Mouse (Mus musculus) thymus, adult 2 months (tissue): Measurements from ENCODE around the gene Sipa1. TPM values are rescaled to one million over a fixed set of nuclear protein-coding genes. Genes with fewer than 3 reads are reported as not detected.
A peak's percentile ranks its signal among the peaks of the same experiment; 100 is the strongest.
"Not testable (repeated sequence)": the region's sequence is repeated elsewhere in the genome, so short reads cannot be mapped to it uniquely, and the experiment has no call there.

ENCODE experiments used
- DNase-seq: peaks from one replicate; pipeline ENCODE4 v3.0.0; 2021
- H3K27ac ChIP-seq: fragments of 200-500 bp; 2 replicates; pipeline ENCODE4 v1.5.1; 2012; ENCODE audit warnings: low read length, control low read depth; ENCODE audit not compliant: control insufficient read depth, insufficient read depth
- H3K27me3 ChIP-seq: fragments of 200-500 bp; 2 replicates; pipeline ENCODE4 v1.6.1; 2012; ENCODE audit warnings: mild to moderate bottlenecking, low read length, moderate library complexity, mixed read lengths; ENCODE audit not compliant: control insufficient read depth, insufficient read depth
- H3K36me3 ChIP-seq: fragments of 200-500 bp; 2 replicates; pipeline ENCODE4 v1.6.1; 2012; ENCODE audit warnings: mild to moderate bottlenecking, low read length, moderate library complexity; ENCODE audit not compliant: control insufficient read depth, insufficient read depth
- H3K4me1 ChIP-seq: fragments of 200-500 bp; replicated peaks from 2 replicates; pipeline ENCODE4 v1.6.1; 2012; ENCODE audit warnings: low read length; ENCODE audit not compliant: control insufficient read depth, insufficient read depth
- H3K4me3 ChIP-seq: fragments of 200-500 bp; 2 replicates; pipeline ENCODE4 v1.5.1; 2012; ENCODE audit warnings: mild to moderate bottlenecking, low read length, control low read depth, moderate library complexity; ENCODE audit not compliant: control insufficient read depth, insufficient read depth
- CTCF ChIP-seq: fragments of 200-500 bp; IDR thresholded peaks from 2 replicates; pipeline ENCODE4 v1.5.1; 2012; ENCODE audit warnings: mild to moderate bottlenecking, control low read depth, low read length, moderate library complexity, borderline replicate concordance; ENCODE audit not compliant: control insufficient read depth, poor library complexity, insufficient read depth; ENCODE audit errors: extremely low read depth
- POLR2A ChIP-seq: fragments of 200-500 bp; IDR thresholded peaks from 2 replicates; pipeline ENCODE4 v1.6.1; 2012; ENCODE audit warnings: mild to moderate bottlenecking, low read length, control low read depth, moderate library complexity; ENCODE audit not compliant: control insufficient read depth, poor library complexity, insufficient read depth; ENCODE audit errors: extremely low read depth
- WGBS: fragments of 180-500 bp; shearing (Covaris S2); methylation state at CpG from one replicate; pipeline ENCODE4 v1.1.7; 2018; 5-methylcytosine and 5-hydroxymethylcytosine counted together
- polyA plus RNA-seq: library from polyadenylated mRNA; depleted of rRNA; stranded (reverse); fragments of >200 nt; gene quantifications from 2 replicates; pipeline ENCODE4 v1.2.3, GENCODE M21; 2012

Gene Sipa1
- polyA plus RNA-seq, 1 experiment = 267 TPM

GRCm38 (mm10) chr19:5691601-5692000, 28.1 kb upstream of the Sipa1 start:
- peak overlapping the region; percentile 92; the same call in 1 of the 2 replicates for H3K4me3 ChIP-seq
- 82% methylated on average over 5 of the region's 5 CpGs for WGBS
- TF ChIP-seq CTCF (no peak), POLR2A (no peak)
- peaks cover 18% of the 10 kb centered on the region for H3K36me3 ChIP-seq
- no peak overlapping the region for H3K27ac ChIP-seq
- no peaks in the 10 kb centered on the region for H3K27me3 ChIP-seq
- no peak for DNase-seq
- H3K4me1 ChIP-seq = peaks cover 42% of the 10 kb centered on the region

- whole genome bisulfite sequencing = 19% methylated on average over 15 of the region's 15 CpGs
- Histone ChIP-seq H3K4me3 (peak overlapping the region; percentile 92), H3K27me3 (no peaks in the 10 kb centered on the region), H3K36me3 (peaks cover 13% of the 10 kb centered on the region), H3K27ac (no peak overlapping the region), H3K4me1 (peaks cover 42% of the 10 kb centered on the region)
- no peak for DNase-seq
- TF ChIP-seq POLR2A = no peak
- no peak for TF ChIP-seq CTCF
Measured at GRCm38 (mm10) chr19:5690343-5690735, 26.8 kb upstream of the Sipa1 start.

DNA sequence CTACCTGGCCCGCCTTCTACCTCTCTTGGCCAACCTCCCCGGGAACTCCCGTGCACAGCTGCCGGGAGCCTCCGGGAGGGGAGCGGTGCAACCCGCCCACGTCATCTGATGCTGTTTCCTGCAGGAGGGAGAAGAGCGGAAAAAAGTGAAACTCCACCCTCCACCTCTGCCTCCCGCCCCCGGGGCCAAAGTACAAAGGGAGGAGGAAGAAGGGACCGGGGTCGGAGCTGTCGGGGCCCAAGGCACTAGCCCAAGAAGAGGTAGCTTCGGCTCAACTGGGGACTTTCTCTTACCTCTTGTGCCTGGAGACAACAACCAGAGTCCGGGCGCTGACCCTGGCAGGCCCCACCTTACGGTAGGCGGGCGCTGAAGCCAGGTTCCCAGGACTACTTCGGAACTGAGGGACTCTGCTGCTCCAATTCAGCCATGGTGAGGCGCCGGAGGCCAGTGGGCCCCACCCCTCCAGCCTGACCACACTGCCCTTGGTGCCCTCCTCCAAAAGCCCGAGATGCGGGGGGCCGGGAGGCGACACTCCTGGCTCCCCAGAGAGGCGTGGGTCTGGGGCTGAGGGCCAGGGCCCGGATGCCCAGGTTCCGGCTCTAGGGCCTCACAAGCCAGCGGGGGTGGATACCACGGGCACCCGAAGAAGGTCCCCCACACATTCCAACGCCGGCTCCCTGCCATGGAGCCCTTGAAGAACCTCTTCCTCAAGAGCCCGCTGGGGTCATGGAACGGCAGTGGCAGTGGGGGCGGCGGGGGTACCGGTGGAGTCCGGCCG, 26.2 kb upstream of the Sipa1 start:
- DNase-seq = peak; percentile 92
- H3K36me3 ChIP-seq = peaks cover 14% of the 10 kb centered on the region
- 1% methylated on average over 42 of the region's 42 CpGs for WGBS
- H3K4me3 ChIP-seq = peak overlapping the region; percentile 92
- peak overlapping the region; percentile 86 for H3K27ac ChIP-seq
- H3K27me3 ChIP-seq = no peaks in the 10 kb centered on the region
- TF ChIP-seq POLR2A (peak; percentile 67), CTCF (no peak)
- peaks cover 42% of the 10 kb centered on the region for H3K4me1 ChIP-seq

DNA sequence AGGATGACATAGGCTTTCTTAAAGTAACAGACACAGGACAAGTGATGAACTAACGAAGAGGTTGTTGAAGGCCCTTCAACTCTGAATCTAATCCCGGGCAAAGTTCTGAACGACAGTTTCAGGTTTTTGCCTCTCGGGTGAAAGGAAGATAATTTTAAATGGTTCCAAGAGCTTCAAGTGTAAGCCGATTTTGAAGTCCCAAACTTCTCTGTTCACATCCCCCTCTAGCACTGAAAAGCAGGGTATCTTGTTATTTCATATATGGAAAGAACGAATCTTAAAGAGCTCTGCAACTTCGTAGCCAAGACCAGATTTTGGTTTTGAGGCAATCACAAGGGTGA, 25.6 kb upstream of the Sipa1 start:
- H3K4me1 ChIP-seq = peaks cover 42% of the 10 kb centered on the region
- peaks cover 20% of the 10 kb centered on the region for H3K36me3 ChIP-seq
- WGBS = 0% methylated on average over 7 of the region's 7 CpGs

DNA sequence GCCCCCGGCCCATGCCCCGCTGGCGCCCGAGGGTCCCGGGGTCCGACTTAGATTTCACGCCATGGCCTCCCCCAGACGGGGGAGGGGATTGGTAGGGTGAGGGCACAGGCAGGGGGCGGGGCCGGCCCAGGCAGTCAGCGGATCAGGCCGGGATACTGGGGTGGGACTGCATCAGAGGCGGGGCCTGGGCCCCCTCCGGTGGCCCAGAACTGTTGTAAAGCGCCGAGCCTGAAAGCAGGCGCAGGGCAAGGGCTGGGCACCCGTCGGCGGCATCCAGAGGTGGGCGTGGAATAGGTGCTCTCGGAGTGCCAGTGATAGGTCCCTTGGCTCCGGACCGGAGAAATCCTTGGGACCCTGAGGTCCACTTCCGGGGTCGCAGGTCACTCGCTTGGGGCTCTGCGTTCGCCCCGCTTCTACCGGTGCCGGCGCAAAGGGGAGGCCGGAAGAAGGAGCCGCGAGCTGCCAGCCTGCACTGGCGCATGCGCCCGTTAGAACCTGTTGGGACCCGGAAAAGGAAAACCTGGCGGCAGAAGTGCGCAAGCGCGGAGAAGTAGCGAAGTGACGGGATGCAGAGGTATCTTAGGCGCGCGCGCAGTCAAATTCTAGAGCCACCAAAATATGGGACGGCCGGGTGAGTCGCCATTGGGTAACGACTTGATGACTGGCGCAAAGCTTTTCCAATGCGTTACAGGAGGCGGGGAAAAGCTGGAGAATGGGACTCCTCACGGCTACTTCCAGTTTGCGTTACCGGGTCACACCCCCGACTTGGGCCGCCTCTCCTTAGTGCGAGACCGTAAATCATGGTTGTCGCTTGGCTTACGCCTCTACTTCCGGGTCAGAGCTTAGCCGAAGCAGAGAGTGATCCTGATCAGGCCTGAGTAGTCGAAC, 24.9 kb upstream of the Sipa1 start, which contains the start of the genes Map3k11 and Pcnx3:
TSS of gene Map3k11 (plus strand) at position 543 of the 888 bp plus-strand sequence.
TSS of gene Pcnx3 (minus strand) at position 709 of the 888 bp plus-strand sequence.
- Histone ChIP-seq H3K4me3 (peak within 1 kb of the TSS; percentile 92), H3K36me3 (peaks cover 24% of the 10 kb centered on the region), H3K27ac (peak within 1 kb of the TSS; percentile 86), H3K4me1 (peaks cover 42% of the 10 kb centered on the region), H3K27me3 (no peaks in the 10 kb centered on the region)
- peak; percentile 96 for DNase-seq
- under 1% methylated on average over 69 of the region's 69 CpGs for WGBS
- TF ChIP-seq CTCF = no peak
- TF ChIP-seq POLR2A = peak; percentile 74; the same call in 1 of the 2 replicates

More for the DNA sequence above, 25.6 kb upstream of the Sipa1 start:
- TF ChIP-seq CTCF (no peak), POLR2A (no peak)
- peak overlapping the region; percentile 85 for H3K27ac ChIP-seq
- no peak for DNase-seq
- H3K27me3 ChIP-seq = no peaks in the 10 kb centered on the region
- H3K4me3 ChIP-seq = peak overlapping the region; percentile 92

DNA sequence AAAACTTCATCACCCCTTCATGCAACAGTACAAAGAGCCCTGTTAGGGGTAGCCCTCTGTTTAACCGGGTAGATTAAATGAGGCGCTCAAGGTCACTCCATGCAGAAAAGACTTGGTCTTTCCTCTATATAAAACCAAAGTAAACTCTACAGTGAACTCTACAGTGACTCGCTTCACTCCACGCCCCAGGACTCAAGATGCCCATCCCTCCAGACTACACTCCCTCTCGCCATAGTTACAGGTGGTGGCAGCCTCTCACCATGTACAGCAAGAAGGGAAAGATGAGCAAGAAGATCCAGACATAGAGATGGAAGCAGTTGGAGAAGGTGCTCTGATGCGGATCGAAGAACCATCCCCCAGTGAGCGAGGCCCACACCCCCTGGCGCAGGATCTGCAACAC, 24.2 kb upstream of the Sipa1 start:
- H3K4me1 ChIP-seq = peaks cover 36% of the 10 kb centered on the region
- no peaks in the 10 kb centered on the region for H3K27me3 ChIP-seq
- H3K36me3 ChIP-seq = peaks cover 31% of the 10 kb centered on the region
- no peak overlapping the region for H3K27ac ChIP-seq
- 43% methylated on average over 9 of the region's 9 CpGs for WGBS
- no peak for DNase-seq
- peak overlapping the region; percentile 92 for H3K4me3 ChIP-seq
- TF ChIP-seq CTCF (no peak), POLR2A (no peak)

- H3K4me1 ChIP-seq = peaks cover 30% of the 10 kb centered on the region
- not testable (repeated sequence) for H3K4me3 ChIP-seq, DNase-seq, H3K27ac ChIP-seq, H3K27me3 ChIP-seq
- WGBS = 95% methylated on average over 10 of the region's 12 CpGs
- H3K36me3 ChIP-seq = peaks cover 38% of the 10 kb centered on the region
Measured at GRCm38 (mm10) chr19:5686954-5687353, 23.4 kb upstream of the Sipa1 start.
